Mouse (Mus musculus) stomach, postnatal 0 days (tissue): ENCODE results near the gene Foxn3. TPM values are rescaled to one million over a fixed set of nuclear protein-coding genes. Genes with fewer than 3 reads are reported as not detected.

Experiments
- ATAC-seq: fragments of 200-750 bp; cut with Nextera tagmentation; 2 replicates; pipeline ENCODE4 v1.8.0; 2017; ENCODE audit not compliant: low FRiP score, low TSS enrichment
- DNase-seq: peaks from one replicate; pipeline ENCODE4 v3.0.0-alpha.2; 2016; ENCODE audit warnings: low spot score
- H3K27ac ChIP-seq: fragments of 300-500 bp; sonication (generic); replicated peaks from 2 replicates; pipeline ENCODE4 v1.5.1; 2014; ENCODE audit warnings: mild to moderate bottlenecking, control low read depth
- H3K27me3 ChIP-seq: fragments of 300-500 bp; sonication (generic); 2 replicates; pipeline ENCODE4 v1.6.1; 2014; ENCODE audit warnings: low read length; ENCODE audit not compliant: control insufficient read depth, insufficient read depth
- H3K36me3 ChIP-seq: fragments of 300-500 bp; sonication (generic); 2 replicates; pipeline ENCODE4 v1.6.1; 2014; ENCODE audit warnings: low read length, mixed read lengths; ENCODE audit not compliant: control insufficient read depth, insufficient read depth
- H3K4me1 ChIP-seq: fragments of 300-500 bp; sonication (generic); replicated peaks from 2 replicates; pipeline ENCODE4 v1.6.1; 2014; ENCODE audit warnings: antibody characterized with exemption; ENCODE audit not compliant: control insufficient read depth, insufficient read depth
- H3K4me2 ChIP-seq: fragments of 300-500 bp; sonication (generic); replicated peaks from 2 replicates; pipeline ENCODE4 v1.6.1; 2014; ENCODE audit warnings: low read depth, mild to moderate bottlenecking, control low read depth, moderate library complexity
- H3K4me3 ChIP-seq: fragments of 300-500 bp; sonication (generic); 2 replicates; pipeline ENCODE4 v1.5.1; 2014; ENCODE audit warnings: low read depth, low read length, control low read depth
- H3K9ac ChIP-seq: fragments of 300-500 bp; sonication (generic); 2 replicates; pipeline ENCODE4 v1.6.1; 2014; ENCODE audit warnings: mild to moderate bottlenecking, low read length, control low read depth, mixed read lengths
- H3K9me3 ChIP-seq: fragments of 300-500 bp; sonication (generic); 2 replicates; pipeline ENCODE4 v1.6.1; 2016; ENCODE audit warnings: low read length; ENCODE audit not compliant: control insufficient read depth
- CTCF ChIP-seq: IDR thresholded peaks from 2 replicates; pipeline ENCODE4 v1.5.1; 2016; ENCODE audit warnings: antibody characterized with exemption, low read depth, mild to moderate bottlenecking, moderate library complexity
- EP300 ChIP-seq: optimal IDR thresholded peaks from 2 replicates; pipeline ENCODE3; 2016; ENCODE audit warnings: antibody characterized with exemption
- WGBS: fragments of 180-500 bp; shearing (Covaris S2); extraction: QIAGEN DNeasy Blood & Tissue Kit; methylation state at CpG from one replicate; pipeline ENCODE4 v1.1.7; 2014; 5-methylcytosine and 5-hydroxymethylcytosine counted together
- polyA plus RNA-seq: library from polyadenylated mRNA; unstranded; fragments of >200 nt; fragmentation: Nextera tagmentation; extraction: Ambion mirVana; gene quantifications from 2 replicates; pipeline ENCODE4 v1.2.1, GENCODE M21; 2015

The Foxn3 gene
- polyA plus RNA-seq: 40.1 and 44.1 TPM in 2 replicates

GRCm38 (mm10) chr12:99563219-99564059, at the start of gene Foxn3:
TSS of gene Foxn3 (minus strand) at chr12:99563582.
- Histone ChIP-seq H3K9me3 (no peaks in the 10 kb centered on the region), H3K4me2 (peak within 1 kb of the TSS; percentile 88), H3K27me3 (no peaks in the 10 kb centered on the region), H3K36me3 (no peaks in the 10 kb centered on the region), H3K4me3 (peak within 1 kb of the TSS; percentile 83), H3K4me1 (0 out of 2 replicates have a peak, but pooled peaks cover 2% of the 10 kb centered on the region), H3K9ac (peak within 1 kb of the TSS; percentile 76), H3K27ac (peak within 1 kb of the TSS; percentile 89)
- under 1% methylated on average over 64 of the region's 66 CpGs for whole genome bisulfite sequencing
- ATAC-seq (peak; percentile 80), DNase-seq (peak; percentile 80)
- TF ChIP-seq EP300 (no peak), CTCF (no peak)

- DNase-seq: no peak
- Histone ChIP-seq H3K4me2 (no peak overlapping the region), H3K27me3 (no peaks in the 10 kb centered on the region)
These were observed 48.9 kb upstream of the Foxn3 start for GRCm38 (mm10) chr12:99612181-99612871.

GRCm38 (mm10) chr12:99610868-99611267, 47.5 kb upstream of the Foxn3 start:
- 92% methylated on average over 7 of the region's 7 CpGs for WGBS
- H3K4me2 ChIP-seq: no peak overlapping the region
- DNase-seq: no peak

More at GRCm38 (mm10) chr12:99612181-99612871, 48.9 kb upstream of the Foxn3 start:
- WGBS: 41% methylated on average over 9 of the region's 9 CpGs
- Histone ChIP-seq H3K9me3 (no peaks in the 10 kb centered on the region), H3K27ac (no peak overlapping the region), H3K36me3 (no peaks in the 10 kb centered on the region), H3K9ac (no peak overlapping the region), H3K4me1 (no peaks in the 10 kb centered on the region), H3K4me3 (no peak overlapping the region)
- TF ChIP-seq CTCF (no peak), EP300 (no peak)
- ATAC-seq: no peak

GRCm38 (mm10) chr12:99610069-99610815, 46.9 kb upstream of the Foxn3 start:
- H3K9ac ChIP-seq: no peak overlapping the region
- no peaks in the 10 kb centered on the region for H3K4me1 ChIP-seq
- H3K9me3 ChIP-seq: no peaks in the 10 kb centered on the region
- DNase-seq (no peak), ATAC-seq (no peak)
- WGBS: 91% methylated on average over 16 of the region's 16 CpGs
- H3K4me3 ChIP-seq: no peak overlapping the region
- H3K4me2 ChIP-seq: no peak overlapping the region
- no peaks in the 10 kb centered on the region for H3K36me3 ChIP-seq
- H3K27me3 ChIP-seq: no peaks in the 10 kb centered on the region
- no peak overlapping the region for H3K27ac ChIP-seq
- TF ChIP-seq CTCF: no peak
- no peak for TF ChIP-seq EP300

More at GRCm38 (mm10) chr12:99610868-99611267, 47.5 kb upstream of the Foxn3 start:
- TF ChIP-seq CTCF (no peak), EP300 (no peak)
- Histone ChIP-seq H3K27ac (no peak overlapping the region), H3K4me3 (no peak overlapping the region), H3K36me3 (no peaks in the 10 kb centered on the region), H3K27me3 (no peaks in the 10 kb centered on the region), H3K9ac (no peak overlapping the region), H3K9me3 (no peaks in the 10 kb centered on the region), H3K4me1 (no peaks in the 10 kb centered on the region)
- ATAC-seq: no peak

- WGBS: 74% methylated on average over 5 of the region's 5 CpGs
- no peaks in the 10 kb centered on the region for H3K27me3 ChIP-seq
- no peaks in the 10 kb centered on the region for H3K4me1 ChIP-seq
- no peak for DNase-seq
- no peak for TF ChIP-seq EP300
- no peak for TF ChIP-seq CTCF
- no peak overlapping the region for H3K4me3 ChIP-seq
- no peak overlapping the region for H3K27ac ChIP-seq
- no peaks in the 10 kb centered on the region for H3K36me3 ChIP-seq
- H3K4me2 ChIP-seq: no peak overlapping the region
- H3K9me3 ChIP-seq: no peaks in the 10 kb centered on the region
- no peak for ATAC-seq
- H3K9ac ChIP-seq: no peak overlapping the region
These were observed 46.3 kb upstream of the Foxn3 start for GRCm38 (mm10) chr12:99609643-99610042.
